Mouse (Mus musculus): ENCODE measurements at regions not wholly inside any gene's neighbourhood (a gene's known extent, or its start where the extent isn't known, plus 50 kb on each side); places are given as distances from the start of the nearest gene placed in this dataset.

DNA sequence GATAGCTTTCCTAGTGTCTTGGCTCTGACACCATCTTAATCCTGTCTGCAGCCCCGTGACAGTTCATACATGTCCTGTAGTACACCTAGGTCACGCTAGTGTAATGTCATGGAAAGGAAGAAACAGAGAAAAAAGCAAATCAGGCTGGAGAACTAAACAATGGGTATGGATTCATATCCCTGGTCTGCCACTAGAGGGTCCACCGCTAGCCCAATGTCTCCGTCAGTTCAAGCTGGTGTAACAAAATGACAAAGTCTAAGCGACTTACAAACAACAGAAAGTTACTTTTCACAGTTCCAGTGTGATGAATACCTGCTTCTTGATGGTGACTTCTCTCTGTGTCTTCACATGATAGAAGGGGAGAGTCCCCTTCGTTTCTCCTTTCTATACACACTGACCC, 194.0 kb downstream of the Barx2 start:
- no peak for TF ChIP-seq CTCF (IDR thresholded peaks at IDR 0.05; ENCODE audit: low read depth, low read length)
- no peak for TF ChIP-seq POLR2A (IDR thresholded peaks at IDR 0.05; ENCODE audit: insufficient read depth, low read length)

All from ES-Bruce4 (cell line).